Mouse (Mus musculus) kidney, adult 2 months (tissue): Measurements from ENCODE around the gene Mbnl2.

Experiments used
- CTCF ChIP-seq: fragments of 200-500 bp; conservative IDR thresholded peaks from 2 replicates; pipeline ENCODE4 v1.5.1; 2011; ENCODE audit warnings: low read depth, mild to moderate bottlenecking, control low read depth, low read length, moderate library complexity, mixed read lengths; ENCODE audit not compliant: insufficient read depth, insufficient read length
- POLR2A ChIP-seq: fragments of 200-500 bp; IDR thresholded peaks from one replicate; pipeline ENCODE4 v1.6.1; 2011; ENCODE audit warnings: low read depth, low read length, control low read depth

GRCm38 (mm10) chr14:120287987-120288275, 12.5 kb downstream of the Mbnl2 start:
- TF ChIP-seq CTCF (no peak), POLR2A (no peak)
